Mouse (Mus musculus) G1E (cell line): ENCODE data around the gene Vps54.

Experiments
- CTCF ChIP-seq: IDR thresholded peaks from 2 replicates; pipeline ENCODE4 v1.5.1; 2012; ENCODE audit warnings: low read depth, low read length, inconsistent platforms, mixed read lengths
- GATA1 ChIP-seq: IDR thresholded peaks from 2 replicates; pipeline ENCODE4 v1.6.1; 2012; ENCODE audit warnings: borderline replicate concordance, low read length, inconsistent platforms, mixed read lengths
- GATA2 ChIP-seq: IDR thresholded peaks from 2 replicates; pipeline ENCODE4 v1.6.1; 2012; ENCODE audit warnings: low read depth, low read length, inconsistent platforms, borderline replicate concordance
- POLR2AphosphoS5 ChIP-seq: IDR thresholded peaks from 2 replicates; pipeline ENCODE4 v1.6.1; 2012; ENCODE audit warnings: low read depth, low read length, inconsistent platforms; ENCODE audit not compliant: insufficient replicate concordance
- TAL1 ChIP-seq: conservative IDR thresholded peaks from 2 replicates; pipeline ENCODE4 v1.6.1; 2012; ENCODE audit warnings: low read depth, low read length, inconsistent platforms, mixed read lengths

- TF ChIP-seq CTCF (no peak), GATA1 (no peak), TAL1 (no peak), POLR2AphosphoS5 (no peak), GATA2 (no peak)
Observed at GRCm38 (mm10) chr11:21247203-21247865, 8.3 kb downstream of the Vps54 start.
